Mouse (Mus musculus): ENCODE results near the gene Tlr4.

GRCm38 (mm10) chr4:66941894-66942293, 114.5 kb downstream of the Tlr4 start:
- TF ChIP-seq CTCF (IDR thresholded peaks at IDR 0.05; ENCODE audit: low read depth, low read length): no peak
- TF ChIP-seq POLR2A (IDR thresholded peaks at IDR 0.05; ENCODE audit: extremely low read depth, insufficient read depth, low read length): no peak

Data from liver, adult 2 months (tissue).